Mouse (Mus musculus) heart, adult 8-10 months (tissue): ENCODE measurements at regions not wholly inside any gene's neighbourhood (a gene's known extent, or its start where the extent isn't known, plus 50 kb on each side); places are given as distances from the start of the nearest gene placed in this dataset.

Experiments used
- DNase-seq: peaks from one replicate; pipeline ENCODE4 v3.0.0; 2022; ENCODE audit warnings: low spot score

DNA sequence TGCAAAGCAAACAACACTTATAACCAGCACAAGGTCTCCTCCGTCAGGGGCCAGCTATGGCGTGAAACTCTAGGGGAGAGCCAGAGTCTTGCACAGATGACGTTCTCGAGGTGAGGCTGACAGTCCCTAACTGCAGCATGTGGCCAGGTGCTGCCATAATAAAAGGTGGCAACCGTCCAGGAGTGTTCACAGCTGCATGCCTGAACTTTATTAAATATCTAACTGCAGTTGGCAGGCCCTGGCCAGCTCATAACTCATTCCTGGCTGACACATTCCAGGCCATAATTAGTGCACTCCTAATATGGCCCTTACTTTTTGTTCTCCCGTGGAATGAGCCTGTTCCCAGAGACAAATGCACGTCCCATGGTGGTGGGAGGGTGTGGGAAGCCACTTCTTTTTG is 169.6 kb downstream of the Gas1 start:
- no peak for DNase-seq

DNA sequence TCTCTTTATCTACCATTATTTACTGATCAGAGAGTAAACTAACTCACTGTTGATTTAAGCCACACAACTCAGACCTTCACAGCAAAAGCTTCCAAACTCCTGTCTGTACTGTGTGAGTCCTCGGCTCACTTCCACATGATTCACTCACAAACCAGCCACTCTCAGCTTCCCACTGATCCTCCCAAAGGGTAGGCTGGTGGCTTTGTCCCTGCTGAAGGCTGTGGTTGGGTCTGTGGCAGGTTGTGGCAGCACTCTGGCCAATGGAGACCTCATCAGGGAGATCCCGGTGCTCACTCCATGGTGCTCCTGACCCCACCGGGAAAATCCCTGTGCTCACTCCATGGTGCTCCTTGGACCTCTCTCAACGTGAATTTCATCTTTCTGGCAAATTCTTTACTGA is 170.1 kb downstream of the Gas1 start:
- DNase-seq = no peak

DNA sequence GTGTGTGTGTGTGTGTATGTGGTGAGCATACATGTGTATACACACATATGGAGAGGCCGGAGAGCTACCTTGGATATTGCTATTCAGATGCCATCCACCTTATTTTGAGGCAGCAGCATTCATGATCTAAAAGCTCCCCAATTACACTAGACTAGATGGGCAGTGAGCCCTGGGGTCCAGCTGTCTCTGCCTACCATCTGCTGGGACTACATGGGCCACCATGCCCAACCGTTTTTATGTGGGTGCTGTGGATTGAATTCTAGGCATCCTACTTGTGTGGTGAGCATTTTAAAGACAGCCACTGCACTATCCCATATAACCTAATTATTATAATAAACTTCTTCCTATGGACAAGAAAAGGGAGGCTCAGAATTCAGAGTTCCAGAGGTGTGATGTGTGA is 172.6 kb downstream of the Gas1 start:
- no peak for DNase-seq

DNA sequence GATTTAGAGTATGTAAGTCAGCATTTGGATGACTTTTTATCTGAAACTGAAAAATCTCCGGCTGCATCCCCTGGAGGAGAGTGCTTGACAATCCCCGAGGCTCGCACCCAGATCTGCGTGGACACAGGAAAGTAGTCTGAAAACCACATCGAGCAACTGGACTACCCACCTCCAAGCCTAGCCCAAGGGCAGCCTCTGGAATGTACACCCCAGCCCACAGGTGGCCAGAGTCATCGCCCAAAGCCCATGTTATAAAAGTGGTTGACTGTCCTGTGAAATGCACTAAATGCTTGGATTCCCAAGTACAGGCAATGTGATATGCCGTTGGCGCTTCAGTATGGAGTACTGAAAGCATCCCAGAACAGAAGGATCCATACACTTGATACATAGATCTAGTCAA is 175.1 kb downstream of the Gas1 start:
- DNase-seq = no peak

DNA sequence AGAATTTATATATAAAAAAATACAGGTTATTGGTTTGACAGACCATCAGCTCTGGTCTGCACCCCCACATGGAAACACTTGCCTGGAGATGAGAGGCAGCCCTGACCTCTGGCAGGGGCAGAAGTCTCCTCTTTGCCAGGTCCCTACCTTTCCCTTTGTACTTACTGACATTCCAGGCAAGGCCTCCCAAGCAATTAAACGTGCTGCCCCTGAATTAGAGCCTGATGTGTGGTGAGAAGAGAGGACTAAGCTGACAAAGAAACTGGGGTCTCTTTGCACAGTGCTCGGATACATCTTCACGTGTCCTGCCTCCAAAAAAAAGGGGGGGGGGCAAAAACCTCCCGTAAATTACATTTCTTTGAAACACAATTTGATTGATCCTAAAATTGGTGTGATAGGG is 175.5 kb downstream of the Gas1 start:
- DNase-seq = no peak

DNA sequence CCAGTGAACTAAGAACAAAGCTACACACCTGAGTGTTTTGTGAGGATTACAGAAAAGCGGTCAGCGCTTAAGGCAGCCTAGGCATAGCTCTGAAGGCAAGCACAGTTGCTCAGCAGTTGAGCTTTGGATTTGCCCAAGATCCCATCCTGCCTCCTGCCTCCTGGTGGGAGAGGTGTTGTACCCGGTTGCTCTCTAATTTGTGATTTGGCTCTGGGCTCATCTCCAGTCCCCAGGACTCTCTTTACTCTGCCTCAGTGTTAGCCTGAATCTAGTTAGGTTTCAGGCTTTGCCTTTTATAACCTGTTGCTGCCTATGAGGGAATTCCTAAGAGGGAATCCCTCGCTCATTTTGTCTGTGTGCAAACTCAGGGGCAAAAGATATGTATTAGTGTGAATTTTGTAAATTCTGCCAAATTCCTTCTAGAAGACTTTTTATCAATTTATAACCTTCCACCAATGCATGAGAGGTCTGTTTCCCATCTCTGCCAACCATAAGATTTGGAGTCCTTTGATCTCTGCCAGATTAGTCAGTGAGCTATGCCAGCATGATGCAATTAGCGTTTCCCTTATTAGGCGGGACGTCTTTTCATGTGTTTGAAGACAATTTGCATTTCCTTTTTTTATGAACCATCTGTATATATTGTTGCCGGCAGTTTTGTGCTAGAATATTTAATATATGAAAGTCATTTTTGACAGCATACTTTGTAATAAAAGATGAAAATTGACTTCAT is 176.4 kb downstream of the Gas1 start:
- no peak for DNase-seq

DNA sequence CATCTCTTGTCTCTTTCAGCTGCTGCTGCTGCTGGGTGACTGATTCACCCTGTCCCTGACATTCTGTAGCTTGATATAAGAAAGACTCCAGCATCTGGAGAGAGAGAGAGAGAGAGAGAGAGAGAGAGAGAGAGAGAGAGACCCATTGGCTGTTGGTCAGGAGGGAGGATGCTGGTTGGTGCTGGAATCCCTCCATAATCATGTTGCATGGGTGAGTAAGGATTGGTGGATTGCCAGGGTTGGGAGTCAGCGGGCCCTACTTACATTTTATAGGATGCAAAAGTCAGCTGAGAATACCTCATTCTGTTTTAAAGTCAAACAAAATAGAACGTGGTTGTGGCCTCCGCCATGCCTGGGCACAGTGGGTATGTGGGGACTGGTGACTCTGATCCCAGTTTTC is 174.5 kb upstream of the Tut7 start:
- no peak for DNase-seq

DNA sequence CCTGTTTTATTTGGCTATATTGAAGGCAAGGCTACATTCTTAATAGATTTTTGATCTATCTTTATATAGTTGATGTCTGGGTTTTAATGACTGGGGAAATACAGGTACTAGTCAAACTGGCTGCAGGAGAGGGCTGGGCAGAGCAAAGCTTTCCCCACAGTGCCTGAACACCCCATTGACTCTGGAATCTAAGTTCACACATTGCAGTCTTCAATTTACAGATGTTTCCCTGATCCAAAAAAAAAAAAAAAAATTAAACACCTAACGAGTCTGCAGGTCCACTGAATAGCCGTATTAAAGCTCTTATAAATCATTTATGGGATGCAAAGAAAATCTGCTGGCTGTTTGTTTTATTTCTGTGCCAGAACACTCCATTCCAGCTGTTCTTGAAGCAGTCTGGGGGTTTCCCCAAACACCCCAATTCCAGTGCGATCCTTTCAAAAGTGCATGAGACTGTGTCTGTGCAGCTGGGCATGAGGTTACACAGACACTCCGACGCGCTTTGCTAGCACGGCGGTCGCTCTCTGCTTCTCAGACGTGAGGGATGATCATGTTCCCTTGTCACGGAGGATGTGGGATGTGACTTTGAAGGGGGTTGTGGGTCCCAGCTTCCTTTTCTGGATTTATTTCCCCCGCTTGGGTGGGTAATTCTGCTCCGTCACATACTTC is 173.3 kb upstream of the Tut7 start:
- no peak for DNase-seq

DNA sequence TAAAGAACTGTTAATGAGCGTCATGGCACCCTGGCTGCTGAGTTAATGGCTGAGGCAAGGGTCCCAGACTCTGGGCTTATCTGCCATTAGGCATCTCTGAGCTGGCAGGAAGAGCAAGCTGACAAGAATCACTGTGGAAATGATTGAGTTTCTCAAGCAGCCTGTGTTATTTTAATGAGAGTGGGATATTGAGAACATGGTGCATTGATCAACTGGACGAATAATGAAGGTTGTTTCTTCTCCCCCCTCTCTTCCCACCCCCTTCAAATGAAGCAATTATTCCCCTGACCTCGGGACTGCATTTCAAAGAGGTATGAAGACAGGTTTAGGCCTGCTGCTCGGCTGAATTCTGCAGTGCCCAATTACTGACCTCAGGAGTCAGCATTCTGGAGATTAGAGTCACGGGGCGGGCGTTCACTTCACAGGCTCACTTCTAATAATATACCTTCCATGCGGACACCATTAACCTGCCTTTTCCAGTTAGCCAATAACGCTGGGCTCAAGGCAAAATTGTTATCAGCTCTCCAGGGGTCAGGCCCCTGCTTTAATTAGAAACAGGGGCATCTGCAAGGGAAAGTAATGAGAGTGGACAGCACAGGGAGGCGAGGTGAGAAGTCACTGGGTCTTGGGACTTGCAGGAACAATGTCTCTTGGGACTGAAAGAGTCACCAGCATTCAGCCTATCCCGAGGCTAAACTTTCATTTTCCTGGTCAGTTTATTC is 170.0 kb upstream of the Tut7 start:
- no peak for DNase-seq

DNA sequence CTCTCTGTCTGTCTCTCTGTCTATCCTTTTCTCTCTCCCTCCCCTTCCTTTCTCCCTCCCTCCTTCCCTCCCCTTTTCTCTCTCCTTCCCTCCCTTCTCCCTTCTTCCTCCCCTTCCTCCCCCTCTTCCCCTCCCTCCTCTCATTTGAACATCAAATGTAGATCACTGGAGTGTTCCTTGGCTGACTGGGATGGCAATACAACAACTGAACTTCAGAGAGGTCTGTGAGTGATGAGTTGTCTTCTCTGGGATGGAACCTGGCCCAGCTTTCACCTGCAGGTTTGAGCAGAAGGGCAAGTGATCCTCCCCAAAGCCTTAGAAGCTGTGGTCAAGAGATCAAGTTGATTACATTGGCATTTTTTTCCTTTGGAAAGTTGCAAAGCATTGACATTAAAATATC is 169.4 kb upstream of the Tut7 start:
- DNase-seq = no peak

DNA sequence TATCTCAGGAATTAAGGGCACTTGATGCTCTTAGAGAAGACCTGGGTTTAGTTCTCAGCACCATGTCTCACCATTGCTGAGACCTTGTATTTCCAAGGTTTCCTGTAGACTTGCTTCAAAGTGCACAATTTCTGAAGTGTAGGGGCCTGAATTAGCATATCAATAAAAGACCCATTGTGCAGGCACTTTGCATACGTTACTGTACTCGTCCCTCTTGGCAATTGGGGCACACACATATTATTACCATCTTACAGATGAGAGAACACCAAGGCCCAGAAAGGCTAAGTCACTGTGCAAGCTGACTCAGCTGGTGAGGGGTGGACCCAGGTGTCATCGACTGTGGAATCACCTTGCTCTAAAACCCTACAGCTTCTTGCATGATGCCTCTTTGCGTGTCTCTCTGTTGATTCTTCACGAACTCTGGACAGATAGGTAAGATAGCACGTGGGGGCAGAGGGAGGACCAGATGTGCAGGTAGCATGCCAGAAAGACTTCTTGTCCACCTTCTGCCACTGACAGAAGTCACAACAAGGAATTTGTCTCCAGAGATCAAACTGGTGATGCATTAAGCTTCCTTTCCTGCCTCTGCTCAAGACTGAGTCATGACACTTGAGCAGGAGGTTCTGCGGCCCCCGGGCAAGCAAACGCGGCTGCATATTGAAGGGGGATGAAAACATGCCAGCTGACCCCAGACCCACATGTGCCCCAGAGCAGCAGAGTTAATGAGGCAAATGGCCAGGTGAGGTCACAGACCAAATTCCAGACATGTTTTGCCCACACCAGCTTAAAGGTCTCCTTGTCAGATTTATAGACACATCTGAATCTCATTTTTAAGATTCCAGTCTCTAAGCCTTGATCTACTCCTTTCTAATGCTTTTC is 167.7 kb upstream of the Tut7 start:
- no peak for DNase-seq

DNA sequence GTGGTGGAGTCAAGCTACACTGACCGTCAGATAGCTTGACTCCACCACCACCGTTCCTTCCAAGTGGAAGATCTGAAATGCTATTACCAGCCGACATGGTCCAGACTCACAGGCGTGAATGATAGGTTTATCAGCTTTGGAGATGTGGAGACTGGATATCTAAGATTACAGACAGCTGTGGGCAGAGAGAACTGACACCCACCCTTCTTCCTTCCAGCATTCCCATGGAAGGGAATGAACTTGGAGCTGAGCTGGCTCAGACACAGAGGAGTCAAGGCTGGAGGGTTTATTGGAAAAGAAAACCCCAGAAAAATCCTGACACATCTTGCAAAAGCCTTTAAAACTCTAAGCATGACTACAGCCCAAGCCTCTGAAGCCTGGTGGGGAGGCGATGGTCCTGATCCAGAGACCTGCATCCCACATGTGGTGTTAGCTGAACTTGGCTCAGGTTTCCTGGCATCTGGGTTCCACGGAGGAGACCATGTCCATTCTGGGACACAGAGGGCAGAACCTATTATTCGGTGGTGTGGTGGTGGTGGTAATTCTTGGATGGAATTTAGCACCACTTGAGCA is 165.5 kb upstream of the Tut7 start:
- DNase-seq = no peak

DNA sequence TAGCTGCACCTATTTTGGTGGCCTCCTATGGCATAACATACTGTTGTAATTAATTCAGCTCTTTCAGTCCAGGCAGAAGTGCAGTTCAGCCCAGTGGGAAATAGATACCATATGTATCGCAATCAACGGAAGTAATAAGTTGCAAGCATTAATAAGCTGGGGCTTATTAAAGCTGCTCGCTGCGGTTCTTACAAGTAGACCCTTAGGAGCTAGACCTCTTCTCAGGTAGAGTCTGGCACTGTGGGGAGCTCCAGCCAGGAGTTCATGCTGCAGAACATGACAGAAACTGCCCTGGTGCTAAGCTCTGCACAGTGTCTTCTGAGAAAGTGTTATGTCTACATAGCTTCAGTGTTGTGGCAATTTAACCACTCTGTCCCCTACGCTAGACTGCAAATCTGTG is 153.5 kb upstream of the Tut7 start:
- no peak for DNase-seq

DNA sequence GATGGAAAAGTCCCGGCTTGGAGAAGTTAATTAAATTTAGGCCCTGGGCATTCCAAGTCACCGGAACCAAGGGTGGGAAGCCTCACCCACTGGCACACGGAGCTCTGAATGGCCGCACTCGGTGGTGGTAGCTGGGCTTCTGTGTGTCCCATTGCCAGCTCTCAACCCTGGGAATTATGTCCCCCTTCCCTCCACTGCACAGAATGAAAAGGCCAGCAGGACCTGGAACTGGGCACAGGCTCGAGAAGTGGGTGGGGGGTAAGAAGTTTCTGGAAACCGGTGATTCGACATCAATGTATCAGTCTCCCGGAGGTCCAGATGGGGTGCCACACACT is 149.1 kb upstream of the Tut7 start:
- DNase-seq = no peak

DNA sequence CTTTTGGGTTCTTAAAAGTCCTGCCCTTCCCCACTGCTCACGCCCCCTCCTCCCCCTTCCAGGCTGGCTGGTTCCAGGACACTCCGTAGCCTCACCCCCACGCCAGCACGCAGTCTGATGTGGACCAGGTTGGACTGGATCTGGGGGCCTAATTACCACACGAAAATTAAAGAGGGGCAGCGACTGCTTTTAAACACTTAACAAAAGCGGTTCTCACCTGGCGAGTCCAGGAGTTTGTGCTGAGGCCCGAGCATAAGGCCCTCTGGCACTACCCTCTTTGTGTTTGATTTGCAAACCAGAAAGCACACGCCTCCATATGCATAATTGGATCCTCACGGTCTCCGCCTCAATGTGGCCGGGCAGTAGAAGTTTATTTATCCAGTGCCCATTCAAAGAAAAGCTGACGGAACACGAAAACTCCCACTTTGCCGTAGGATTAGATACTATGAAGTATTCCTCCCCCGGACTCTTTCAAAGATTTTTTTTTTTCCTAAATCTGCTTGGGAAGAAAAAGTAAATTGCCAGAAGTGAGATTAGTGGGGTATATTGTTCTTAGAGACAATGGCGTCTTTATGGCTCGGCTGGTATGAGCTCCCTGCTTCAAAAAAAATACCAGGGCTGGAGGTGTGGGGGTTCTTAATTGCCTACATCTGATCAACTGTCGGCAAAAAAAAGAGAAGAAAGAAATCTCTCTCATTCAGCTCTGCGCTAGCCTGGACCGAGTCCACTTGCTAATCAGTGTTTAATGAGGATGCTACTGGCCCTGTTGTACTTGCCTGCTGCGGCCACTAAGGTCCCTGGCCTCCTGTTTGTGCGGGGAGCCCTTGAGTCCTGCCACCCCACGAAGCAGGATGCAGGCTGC is 148.5 kb upstream of the Tut7 start:
- no peak for DNase-seq

DNA sequence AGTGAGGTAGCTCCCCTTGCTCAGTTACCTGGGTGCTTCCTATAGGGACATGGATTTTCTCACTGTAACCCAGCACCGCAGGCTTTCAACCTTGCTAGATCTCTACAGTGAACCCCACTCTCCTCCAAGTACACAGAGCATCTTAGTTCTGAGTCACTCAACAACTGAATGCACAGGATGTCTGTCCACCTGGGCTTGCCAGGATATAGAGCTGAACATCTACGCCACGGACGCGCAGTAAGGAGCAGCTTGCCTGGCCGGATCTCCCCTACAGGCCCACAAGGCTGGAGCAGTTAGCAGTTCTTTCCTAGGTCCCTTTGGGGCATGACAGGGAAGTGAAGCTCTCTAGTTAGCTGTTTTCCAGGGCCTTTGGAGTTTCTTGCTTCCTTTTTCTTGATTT is 147.5 kb upstream of the Tut7 start:
- no peak for DNase-seq

DNA sequence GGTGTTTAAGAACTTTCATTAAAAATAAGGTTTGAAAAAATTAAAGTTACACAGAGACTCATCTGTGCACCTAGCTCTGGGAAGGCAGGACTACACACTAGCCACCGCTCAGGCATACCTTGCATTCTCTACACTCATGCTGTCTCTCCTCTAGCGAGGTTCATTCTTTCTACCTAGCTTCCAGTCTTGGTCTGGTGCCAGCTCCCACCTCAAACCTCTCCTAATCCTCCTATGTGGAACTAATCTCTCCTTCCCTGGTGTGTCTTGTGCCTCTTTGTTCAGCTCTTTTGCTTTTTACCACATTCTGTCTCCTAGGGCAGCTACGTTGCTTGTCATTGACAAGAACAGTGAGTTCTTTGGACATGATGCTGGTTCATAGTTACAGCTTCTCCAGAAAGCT is 146.5 kb upstream of the Tut7 start:
- no peak for DNase-seq

DNA sequence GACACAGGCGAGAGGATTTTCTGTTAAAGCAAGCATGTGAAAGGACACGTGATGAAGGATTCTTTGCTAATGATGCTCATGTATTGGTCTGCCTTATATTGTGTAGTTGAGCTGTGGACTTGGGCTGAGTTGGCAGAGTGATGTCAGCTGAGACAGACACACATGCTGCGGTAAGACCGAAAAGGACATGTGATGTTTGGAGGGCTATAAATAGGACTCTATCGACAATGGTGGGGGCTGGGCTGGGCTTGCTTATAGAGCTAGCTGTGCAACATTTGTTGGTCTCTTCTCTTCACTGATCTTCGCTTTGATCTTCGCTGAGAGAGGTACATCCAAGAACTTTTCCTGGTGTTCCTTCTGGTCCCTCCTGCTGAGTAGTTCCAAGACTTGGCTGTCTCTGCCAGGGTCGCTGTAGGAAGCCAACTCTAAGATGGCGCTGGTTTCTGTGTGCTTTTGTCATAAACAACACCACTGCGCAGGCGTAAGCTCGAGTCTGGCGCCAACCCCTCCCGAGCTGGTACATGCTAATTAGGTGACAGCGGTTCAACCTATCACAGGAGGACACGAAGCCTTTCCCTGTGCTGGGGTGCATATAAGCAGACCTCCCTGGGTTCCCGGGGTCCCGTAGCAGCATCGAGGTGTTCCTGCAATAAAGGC is 145.8 kb upstream of the Tut7 start:
- no peak for DNase-seq

DNA sequence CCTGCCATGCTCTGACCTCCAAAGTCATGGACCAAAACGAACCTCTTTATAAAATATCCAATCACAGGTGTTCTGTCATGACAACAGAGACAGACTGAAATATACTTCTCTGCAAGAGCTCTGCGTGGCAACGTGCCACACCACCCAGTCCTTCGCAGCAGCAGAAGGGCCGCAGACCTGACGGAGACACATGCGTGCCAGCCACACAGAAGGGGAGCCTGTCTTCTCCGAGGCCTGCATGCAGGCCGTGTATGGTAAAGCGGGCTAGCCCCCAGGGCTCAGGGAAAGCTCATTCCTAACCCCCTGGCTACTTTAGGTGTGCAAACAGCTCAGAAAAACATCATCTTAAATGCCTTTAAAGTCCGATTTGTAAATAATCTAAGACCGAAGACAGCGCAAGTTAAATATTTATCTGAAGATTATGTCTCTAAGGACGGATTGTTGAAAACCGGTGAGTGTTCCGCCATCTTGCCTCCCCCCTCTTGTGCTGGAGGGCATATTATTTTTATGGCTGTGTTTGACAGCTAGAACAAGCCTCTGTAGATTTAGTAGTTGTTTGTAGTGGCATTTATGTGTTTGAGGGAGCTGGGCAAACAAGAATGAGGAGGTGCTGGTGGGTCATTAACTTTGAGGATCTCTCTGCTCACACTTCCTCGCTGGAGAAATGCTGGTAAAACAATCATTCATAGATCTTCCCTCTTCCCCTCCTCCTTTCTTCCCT is 143.7 kb upstream of the Tut7 start:
- DNase-seq = no peak

DNA sequence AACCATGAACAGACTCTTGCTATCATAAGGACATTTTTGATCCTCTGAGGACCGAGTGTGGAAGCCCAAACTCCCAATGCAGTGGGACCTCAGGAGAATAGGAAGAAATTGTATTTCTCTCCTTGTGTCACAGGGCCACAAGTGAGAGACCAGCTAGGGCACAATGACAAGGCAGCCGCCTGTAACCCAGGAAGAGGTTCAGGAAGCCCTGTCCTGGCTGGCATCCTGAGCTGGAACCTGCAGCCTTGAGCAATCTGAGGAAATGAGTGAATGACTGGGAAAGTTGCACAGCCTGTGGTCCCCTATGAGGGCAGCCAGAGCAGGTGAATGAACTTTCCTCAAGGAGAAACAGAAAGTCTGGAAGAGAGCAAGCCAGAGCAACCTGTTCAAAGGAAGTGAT is 142.0 kb upstream of the Tut7 start:
- no peak for DNase-seq
